Mouse (Mus musculus) heart, embryonic 10.5 days (tissue): ENCODE results near the gene Chd2. TPM values are rescaled to one million over a fixed set of nuclear protein-coding genes. Genes with fewer than 3 reads are reported as not detected.
A peak's percentile ranks its signal among the peaks of the same experiment; 100 is the strongest.
"Not testable (repeated sequence)": the region's sequence is repeated elsewhere in the genome, so short reads cannot be mapped to it uniquely, and the experiment has no call there.

Experiments used
- DNase-seq: peaks from one replicate; pipeline ENCODE4 v3.0.0-alpha.2; 2017; ENCODE audit warnings: low spot score
- H3K27ac ChIP-seq: fragments of 300-500 bp; sonication (generic); 2 replicates; pipeline ENCODE4 v1.5.1; 2016; ENCODE audit warnings: mild to moderate bottlenecking
- H3K27me3 ChIP-seq: fragments of 300-500 bp; sonication (generic); 2 replicates; pipeline ENCODE4 v1.6.1; 2016; ENCODE audit warnings: mild to moderate bottlenecking; ENCODE audit not compliant: poor library complexity, insufficient read depth, severe bottlenecking
- H3K36me3 ChIP-seq: fragments of 300-500 bp; sonication (generic); 2 replicates; pipeline ENCODE4 v1.6.1; 2016; ENCODE audit warnings: mild to moderate bottlenecking, moderate library complexity
- H3K4me1 ChIP-seq: fragments of 300-500 bp; sonication (generic); 2 replicates; pipeline ENCODE4 v1.6.1; 2016; ENCODE audit warnings: mild to moderate bottlenecking
- H3K4me3 ChIP-seq: fragments of 300-500 bp; sonication (generic); 2 replicates; pipeline ENCODE4 v1.5.1; 2016; ENCODE audit warnings: mild to moderate bottlenecking, moderate library complexity
- H3K9me3 ChIP-seq: fragments of 300-500 bp; sonication (generic); 2 replicates; pipeline ENCODE4 v1.6.1; 2016; ENCODE audit warnings: mild to moderate bottlenecking, moderate library complexity
- WGBS: fragments of 180-500 bp; shearing (Covaris S2); methylation state at CpG from one replicate; pipeline ENCODE4 v1.1.7; 2016; 5-methylcytosine and 5-hydroxymethylcytosine counted together
- polyA plus RNA-seq: library from polyadenylated mRNA; unstranded; fragments of >200 nt; fragmentation: Nextera tagmentation; extraction: Ambion mirVana; gene quantifications from 2 replicates; pipeline ENCODE4 v1.2.1, GENCODE M21; 2016

The Chd2 gene
- polyA plus RNA-seq, 1 experiment from 2014 or later, result 43.6 TPM

DNA sequence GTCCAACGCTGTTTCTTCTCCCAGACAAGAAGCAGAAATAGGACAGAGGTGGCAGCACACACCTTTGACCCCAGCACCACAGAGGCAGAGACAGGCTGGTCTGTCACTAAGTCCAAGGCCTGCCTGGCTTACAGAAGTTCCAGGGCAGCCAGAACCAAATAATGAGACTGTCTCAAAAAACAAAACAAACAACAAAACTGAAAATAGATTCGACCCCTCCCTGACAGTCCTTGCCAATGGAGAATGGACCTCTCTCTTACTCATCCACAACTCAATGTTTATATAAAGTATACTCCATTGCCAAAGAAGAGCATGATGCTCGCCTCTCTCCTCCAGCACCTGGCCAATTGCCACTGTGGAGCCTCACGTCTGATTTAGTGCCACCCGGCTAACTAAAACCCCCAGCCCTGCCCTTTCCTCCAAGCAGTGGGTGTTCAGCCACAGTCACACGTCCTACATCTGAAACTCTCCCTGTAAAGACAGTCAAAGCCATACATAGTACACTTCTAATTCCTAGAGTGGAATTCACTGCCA, 36.3 kb upstream of the Chd2 start:
- no peak overlapping the region for H3K4me3 ChIP-seq
- H3K9me3 ChIP-seq, result no peaks in the 10 kb centered on the region
- peaks cover 42% of the 10 kb centered on the region for H3K4me1 ChIP-seq
- 0 out of 2 replicates have a peak, but pooled peaks cover 5% of the 10 kb centered on the region for H3K27me3 ChIP-seq
- 69% methylated on average over 6 of the region's 6 CpGs for WGBS
- no peaks in the 10 kb centered on the region for H3K36me3 ChIP-seq
- H3K27ac ChIP-seq, result peak overlapping the region; percentile 59
- peak; percentile 61 for DNase-seq

DNA sequence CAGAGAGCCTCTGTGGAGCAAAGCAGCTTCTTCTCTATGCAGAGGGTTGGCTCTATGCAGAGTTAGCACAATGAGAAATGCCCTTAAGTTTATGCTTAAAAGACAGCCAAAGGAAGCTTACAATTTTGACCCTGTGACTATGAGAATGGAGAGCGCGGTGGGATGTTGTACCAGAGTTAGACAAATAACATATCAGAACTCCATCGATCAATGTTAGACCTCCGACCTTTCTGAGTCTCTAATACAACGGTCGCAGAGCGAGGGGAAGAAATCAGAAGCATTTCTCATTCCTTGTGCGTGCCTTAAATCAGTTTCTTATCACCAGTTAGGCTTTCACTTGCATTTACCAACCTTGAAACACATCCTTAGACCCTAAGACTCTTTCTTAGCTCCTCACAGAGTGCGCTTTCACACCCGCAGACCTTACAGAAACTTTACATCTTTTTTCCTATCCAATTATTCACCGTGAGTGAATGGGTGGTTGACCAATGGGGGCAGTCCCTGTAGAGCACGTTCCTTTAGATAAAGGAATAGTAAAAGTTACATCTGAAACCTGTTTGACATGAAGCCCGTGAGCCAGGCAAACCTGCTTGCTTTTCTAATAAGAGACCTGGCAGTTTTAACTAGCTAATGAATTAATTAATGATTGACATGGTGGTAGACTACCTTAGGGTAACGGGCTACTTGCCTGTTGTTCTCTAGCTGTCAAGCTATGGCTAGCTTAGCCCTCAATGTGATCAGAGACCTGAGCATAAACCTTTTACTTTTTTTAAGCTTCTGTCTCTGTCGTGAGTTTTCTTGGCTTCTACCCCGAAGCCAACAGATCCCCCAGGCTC, 34.7 kb upstream of the Chd2 start:
- DNase-seq, result peak; percentile 48
- no peaks in the 10 kb centered on the region for H3K9me3 ChIP-seq
- no peaks in the 10 kb centered on the region for H3K36me3 ChIP-seq
- H3K27me3 ChIP-seq, result 0 out of 2 replicates have a peak, but pooled peaks cover 5% of the 10 kb centered on the region
- H3K4me3 ChIP-seq, result no peak overlapping the region
- H3K4me1 ChIP-seq, result peaks cover 40% of the 10 kb centered on the region
- WGBS, result 44% methylated on average over 16 of the region's 16 CpGs
- 0 out of 2 replicates have a peak overlapping the region, but pooled peaks have one; percentile 6 for H3K27ac ChIP-seq

- Histone ChIP-seq H3K4me1 (peaks cover 40% of the 10 kb centered on the region), H3K9me3 (no peaks in the 10 kb centered on the region), H3K27me3 (0 out of 2 replicates have a peak, but pooled peaks cover 5% of the 10 kb centered on the region), H3K36me3 (no peaks in the 10 kb centered on the region), H3K4me3 (no peak overlapping the region), H3K27ac (no peak overlapping the region)
- WGBS, result 53% methylated on average over 8 of the region's 8 CpGs
- DNase-seq, result peak; percentile 72
These were observed 33.6 kb upstream of the Chd2 start for GRCm38 (mm10) chr7:73575257-73575656.

GRCm38 (mm10) chr7:73574673-73575072, 33.0 kb upstream of the Chd2 start:
- not testable (repeated sequence) for H3K27ac ChIP-seq, H3K4me3 ChIP-seq, H3K9me3 ChIP-seq, H3K36me3 ChIP-seq, H3K27me3 ChIP-seq
- H3K4me1 ChIP-seq, result peaks cover 37% of the 10 kb centered on the region
- WGBS, result 54% methylated on average over 3 of the region's 3 CpGs
- peak; percentile 41 for DNase-seq

- Histone ChIP-seq H3K4me3 (no peak overlapping the region), H3K27ac (no peak overlapping the region), H3K9me3 (no peaks in the 10 kb centered on the region), H3K36me3 (no peaks in the 10 kb centered on the region), H3K4me1 (peaks cover 37% of the 10 kb centered on the region), H3K27me3 (0 out of 2 replicates have a peak, but pooled peaks cover 5% of the 10 kb centered on the region)
- 79% methylated on average over 3 of the region's 3 CpGs for WGBS
- DNase-seq, result peak; percentile 56
These were observed 30.9 kb upstream of the Chd2 start for GRCm38 (mm10) chr7:73572571-73572970.

- Histone ChIP-seq H3K27ac (no peak overlapping the region), H3K4me1 (peaks cover 24% of the 10 kb centered on the region), H3K9me3 (no peaks in the 10 kb centered on the region), H3K4me3 (no peak overlapping the region), H3K27me3 (no peaks in the 10 kb centered on the region), H3K36me3 (no peaks in the 10 kb centered on the region)
- peak; percentile 55 for DNase-seq
- WGBS, result 67% methylated on average over 3 of the region's 3 CpGs
These were observed 27.3 kb upstream of the Chd2 start for GRCm38 (mm10) chr7:73568801-73569403.

DNA sequence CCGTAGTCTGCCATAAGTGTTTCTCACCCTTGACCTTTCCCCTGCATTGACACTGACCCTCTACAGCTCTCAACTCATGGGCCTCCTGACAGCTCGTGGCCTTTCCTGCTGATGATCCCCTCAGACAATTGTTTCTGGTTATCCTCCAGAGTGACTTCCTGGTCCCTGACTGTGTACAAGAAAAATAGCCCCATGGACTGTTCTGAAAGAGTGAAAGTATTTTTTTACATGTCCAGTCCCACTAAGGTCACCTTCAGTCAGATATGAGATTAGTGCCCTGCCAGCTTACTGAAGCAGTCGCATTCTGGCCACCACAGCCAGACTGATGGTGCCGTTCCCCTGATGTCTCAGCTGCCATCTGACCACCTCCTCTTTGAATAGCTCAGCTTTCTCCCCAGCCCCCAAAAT, 26.1 kb upstream of the Chd2 start:
- Histone ChIP-seq H3K4me1 (peaks cover 20% of the 10 kb centered on the region), H3K9me3 (no peaks in the 10 kb centered on the region), H3K27ac (peak overlapping the region; percentile 59; the same call in 1 of the 2 replicates), H3K4me3 (no peak overlapping the region), H3K27me3 (no peaks in the 10 kb centered on the region), H3K36me3 (no peaks in the 10 kb centered on the region)
- DNase-seq, result peak; percentile 64
- WGBS, result 26% methylated on average over 4 of the region's 4 CpGs

DNA sequence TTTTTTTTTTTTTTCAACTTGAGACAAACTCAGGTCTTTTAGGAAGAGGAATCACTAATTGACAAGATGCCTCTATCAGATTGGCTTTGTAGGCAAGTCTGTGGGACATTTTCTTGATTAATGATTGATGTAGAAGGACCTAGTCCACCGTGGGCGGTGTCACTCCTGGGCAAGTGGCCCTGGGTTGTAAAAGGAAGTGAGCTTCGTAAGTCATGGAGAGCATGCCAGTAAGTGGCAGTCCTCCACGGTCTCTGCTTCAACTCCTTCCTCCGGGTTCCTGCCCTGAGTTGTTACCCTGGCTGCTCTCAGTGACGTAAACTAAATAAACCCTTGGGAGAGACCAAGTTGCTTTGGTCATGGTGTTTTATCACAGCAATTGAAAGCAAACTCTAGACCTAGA, 22.5 kb upstream of the Chd2 start:
- H3K4me1 ChIP-seq, result peaks cover 36% of the 10 kb centered on the region
- DNase-seq, result no peak
- no peak overlapping the region for H3K27ac ChIP-seq
- no peak overlapping the region for H3K4me3 ChIP-seq
- no peaks in the 10 kb centered on the region for H3K27me3 ChIP-seq
- H3K9me3 ChIP-seq, result no peaks in the 10 kb centered on the region
- no peaks in the 10 kb centered on the region for H3K36me3 ChIP-seq
- WGBS, result 88% methylated on average over 6 of the region's 6 CpGs

GRCm38 (mm10) chr7:73561492-73562055, 19.9 kb upstream of the Chd2 start:
- WGBS, result 13% methylated on average over 10 of the region's 10 CpGs
- no peak for DNase-seq
- Histone ChIP-seq H3K9me3 (no peaks in the 10 kb centered on the region), H3K4me1 (peaks cover 16% of the 10 kb centered on the region), H3K27me3 (no peaks in the 10 kb centered on the region), H3K36me3 (no peaks in the 10 kb centered on the region), H3K4me3 (peak overlapping the region; percentile 33; the same call in 1 of the 2 replicates), H3K27ac (peak overlapping the region; percentile 80)

DNA sequence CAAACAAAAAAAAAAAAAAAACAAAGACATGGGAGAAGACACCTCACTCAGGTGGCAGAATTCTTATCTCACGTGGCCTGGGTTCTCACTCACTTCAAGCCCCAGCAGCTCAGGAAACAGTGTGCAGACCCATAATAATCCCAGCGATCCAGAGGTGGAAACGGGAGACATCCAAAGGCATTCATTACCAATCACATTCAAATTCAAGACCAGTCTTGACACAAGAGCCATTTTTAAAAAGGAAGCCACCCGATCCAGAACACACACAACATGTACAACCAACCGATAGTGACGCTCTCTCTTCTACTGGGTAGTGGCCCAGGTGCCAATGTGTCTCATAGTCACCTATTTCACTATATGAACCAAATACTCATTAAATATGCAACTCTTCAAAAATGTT, 19.2 kb upstream of the Chd2 start:
- Histone ChIP-seq H3K4me1 (peaks cover 16% of the 10 kb centered on the region), H3K27me3 (no peaks in the 10 kb centered on the region), H3K9me3 (no peaks in the 10 kb centered on the region), H3K27ac (no peak overlapping the region), H3K4me3 (no peak overlapping the region), H3K36me3 (no peaks in the 10 kb centered on the region)
- WGBS, result 93% methylated on average over 6 of the region's 6 CpGs
- no peak for DNase-seq

DNA sequence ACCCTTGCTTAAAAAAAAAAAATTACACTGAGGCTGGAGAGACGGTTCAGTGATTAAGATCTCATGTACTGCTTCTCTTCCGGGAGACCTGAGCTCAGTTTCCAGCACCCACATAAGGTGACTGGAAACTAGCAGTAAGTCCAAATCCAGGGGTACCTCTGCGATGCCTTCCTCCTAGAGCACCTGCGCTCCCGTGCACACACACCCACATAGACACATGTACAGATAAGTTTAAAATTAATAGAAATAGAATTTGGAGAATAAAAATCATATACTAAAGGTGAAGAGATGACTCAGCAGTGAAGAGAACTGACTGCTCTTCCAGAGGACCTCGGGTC, 18.2 kb upstream of the Chd2 start:
- peak overlapping the region; percentile 100; the same call in 1 of the 2 replicates for H3K27ac ChIP-seq
- 75% methylated on average over 6 of the region's 6 CpGs for WGBS
- H3K27me3 ChIP-seq, result no peaks in the 10 kb centered on the region
- H3K4me3 ChIP-seq, result peak overlapping the region; percentile 99
- no peak for DNase-seq
- peaks cover 16% of the 10 kb centered on the region for H3K4me1 ChIP-seq
- no peaks in the 10 kb centered on the region for H3K9me3 ChIP-seq
- no peaks in the 10 kb centered on the region for H3K36me3 ChIP-seq

GRCm38 (mm10) chr7:73559170-73559852, 17.7 kb upstream of the Chd2 start:
- WGBS, result 23% methylated on average over 8 of the region's 8 CpGs
- Histone ChIP-seq H3K9me3 (no peaks in the 10 kb centered on the region), H3K27me3 (no peaks in the 10 kb centered on the region), H3K36me3 (0 out of 2 replicates have a peak, but pooled peaks cover 2% of the 10 kb centered on the region), H3K4me3 (peak overlapping the region; percentile 99), H3K27ac (peak overlapping the region; percentile 100), H3K4me1 (peaks cover 16% of the 10 kb centered on the region)
- DNase-seq, result no peak
